ENCODE assay signal across 7 mouse cellular contexts in genomic region chr7:112535408-112535921, GRCm38 (mm10).
DNase-seq lines count a peak whose midpoint lies in the region; ATAC-seq lines count a peak whose summit lies in the region.

No protein-coding gene starts in this region.

- no peaks in the 10 kb centered on the region for H3K36me3 ChIP-seq in embryonic facial prominence, embryonic 14.5 days (ENCODE audit: control insufficient read depth, insufficient read depth, low read length)

- peak overlapping the region; percentile 52 for H3K9ac ChIP-seq in embryonic facial prominence, embryonic 14.5 days (ENCODE audit: low read depth, low read length)

- ATAC-seq in embryonic facial prominence, embryonic 14.5 days (ENCODE audit: low read depth): peak; percentile 92

- H3K4me3 ChIP-seq in embryonic facial prominence, embryonic 14.5 days (ENCODE audit: low read depth, low read length): no peak overlapping the region

- no peaks in the 10 kb centered on the region for H3K9me3 ChIP-seq in embryonic facial prominence, embryonic 14.5 days (ENCODE audit: control insufficient read depth, low read length)

- peak overlapping the region; percentile 36 for H3K4me2 ChIP-seq in embryonic facial prominence, embryonic 14.5 days (ENCODE audit: low read depth, low read length)

- peak; percentile 6 for DNase-seq in adrenal gland, postnatal 25 days
- peak; percentile 96 for DNase-seq in embryonic facial prominence, embryonic 14.5 days (ENCODE audit: low spot score)
- DNase-seq in heart, adult 8-10 months (ENCODE audit: low spot score): peak; percentile 45
- peak; percentile 27 to 54 for DNase-seq in kidney, postnatal 4 days
- DNase-seq in lung, postnatal 10 days: peak; percentile 90
- DNase-seq in right cerebral cortex, adult 18-20 months: peak; percentile 59
- no peak for DNase-seq in c-Kit-positive CD71-positive TER-119-positive erythroid progenitor cells, embryonic 14.5 days (ENCODE audit: low spot score)

- peaks cover 20% of the 10 kb centered on the region for H3K4me1 ChIP-seq in embryonic facial prominence, embryonic 14.5 days (ENCODE audit: control insufficient read depth, insufficient read depth, low read length)

- WGBS in embryonic facial prominence, embryonic 14.5 days: 12% methylated on average over 16 of the region's 16 CpGs

- H3K27me3 ChIP-seq in embryonic facial prominence, embryonic 14.5 days (replicated peaks; ENCODE audit: control insufficient read depth, insufficient read depth, low read length): no peaks in the 10 kb centered on the region

- peak overlapping the region; percentile 93 for H3K27ac ChIP-seq in embryonic facial prominence, embryonic 14.5 days (replicated peaks; ENCODE audit: low read depth, low read length)
